Mouse (Mus musculus): ENCODE data around the gene Igsf23.
"Not testable (repeated sequence)": the region's sequence is repeated elsewhere in the genome, so short reads cannot be mapped to it uniquely, and the experiment has no call there.

Gene Igsf23

GRCm38 (mm10) chr7:19935171-19935751 is 15.3 kb downstream of the Igsf23 start:
- no peak for DNase-seq

- DNase-seq, result peak; percentile 78
Observed at GRCm38 (mm10) chr7:19932877-19933809, 17.4 kb downstream of the Igsf23 start.

- no peak for DNase-seq
Observed at GRCm38 (mm10) chr7:19932133-19932876, 18.3 kb downstream of the Igsf23 start.

GRCm38 (mm10) chr7:19930481-19930880 is 20.1 kb downstream of the Igsf23 start:
- DNase-seq, result not testable (repeated sequence)

GRCm38 (mm10) chr7:19928486-19928885 is 22.1 kb downstream of the Igsf23 start:
- DNase-seq, result no peak

GRCm38 (mm10) chr7:19926849-19927480 is 23.6 kb downstream of the Igsf23 start:
- DNase-seq, result no peak

GRCm38 (mm10) chr7:19925376-19925775 is 25.2 kb downstream of the Igsf23 start:
- no peak for DNase-seq

GRCm38 (mm10) chr7:19923797-19924196 is 26.8 kb downstream of the Igsf23 start:
- DNase-seq, result no peak

- DNase-seq, result no peak
Observed at GRCm38 (mm10) chr7:19923354-19923753, 27.2 kb downstream of the Igsf23 start.

GRCm38 (mm10) chr7:19920506-19921261 is 29.9 kb downstream of the Igsf23 start, which contains the start of gene Pvr:
Gene Pvr (minus strand): TSS chr7:19921160.
- DNase-seq, result peak; percentile 83

- no peak for DNase-seq
Observed at GRCm38 (mm10) chr7:19920166-19920505, 30.4 kb downstream of the Igsf23 start.

GRCm38 (mm10) chr7:19914558-19914957 is 36.0 kb downstream of the Igsf23 start:
- no peak for DNase-seq

- no peak for DNase-seq
Observed at GRCm38 (mm10) chr7:19911695-19912524, 38.6 kb downstream of the Igsf23 start.

- no peak for DNase-seq
Observed at GRCm38 (mm10) chr7:19911292-19911658, 39.3 kb downstream of the Igsf23 start.

- peak; percentile 90 for DNase-seq
Observed at GRCm38 (mm10) chr7:19910421-19911291, 39.9 kb downstream of the Igsf23 start.

- peak; percentile 68 for DNase-seq
Observed at GRCm38 (mm10) chr7:19889881-19890280, 60.7 kb downstream of the Igsf23 start.

- no peak for DNase-seq
Observed at GRCm38 (mm10) chr7:19887849-19888248, 62.7 kb downstream of the Igsf23 start, which contains the start of gene Ceacam19. Gene Ceacam19 (minus strand): TSS chr7:19887965.
